Mouse (Mus musculus): ENCODE measurements around the gene Cables2.

Gene Cables2

GRCm38 (mm10) chr2:180273394-180274244 is at the start of gene Cables2:
Cables2 (minus strand) TSS chr2:180273496.
- DNase-seq (ENCODE audit: low spot score in 2 of 2): peak; percentile 91

DNA sequence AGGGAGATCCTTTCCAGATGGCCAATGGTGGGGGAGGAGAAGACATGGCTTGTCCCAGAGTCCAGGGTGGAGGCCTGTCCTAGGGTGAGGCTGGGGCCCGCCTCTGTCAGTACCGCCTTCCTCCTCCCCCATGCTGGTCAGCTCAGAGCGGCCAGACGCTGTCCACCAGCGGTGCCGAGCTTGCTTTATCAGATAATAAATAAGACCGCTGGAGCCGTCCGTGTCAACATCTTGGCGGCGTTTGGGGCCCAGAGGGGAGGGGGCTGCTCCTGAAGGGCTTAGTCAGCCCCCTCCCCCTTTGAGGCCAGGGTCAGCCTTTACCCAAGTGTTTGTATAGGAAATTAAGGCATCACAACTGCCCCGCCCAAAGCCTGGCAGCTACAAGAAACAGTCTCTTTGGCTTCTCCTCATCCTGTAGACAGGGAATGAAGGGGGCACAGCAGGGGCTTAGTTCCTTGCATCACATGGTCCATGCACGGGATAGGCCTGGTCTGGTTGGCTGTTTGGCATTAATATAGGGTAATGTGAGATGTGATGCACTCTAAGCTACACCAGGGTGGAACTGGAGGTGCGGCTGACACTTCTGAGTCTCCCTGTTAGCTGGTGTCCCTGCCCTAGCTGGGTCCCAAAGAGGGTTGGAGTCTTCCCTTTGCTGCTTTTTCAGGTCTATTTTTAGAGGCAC is 49.5 kb upstream of the Cables2 start:
- DNase-seq (ENCODE audit: low spot score in 2 of 2): no peak

DNA sequence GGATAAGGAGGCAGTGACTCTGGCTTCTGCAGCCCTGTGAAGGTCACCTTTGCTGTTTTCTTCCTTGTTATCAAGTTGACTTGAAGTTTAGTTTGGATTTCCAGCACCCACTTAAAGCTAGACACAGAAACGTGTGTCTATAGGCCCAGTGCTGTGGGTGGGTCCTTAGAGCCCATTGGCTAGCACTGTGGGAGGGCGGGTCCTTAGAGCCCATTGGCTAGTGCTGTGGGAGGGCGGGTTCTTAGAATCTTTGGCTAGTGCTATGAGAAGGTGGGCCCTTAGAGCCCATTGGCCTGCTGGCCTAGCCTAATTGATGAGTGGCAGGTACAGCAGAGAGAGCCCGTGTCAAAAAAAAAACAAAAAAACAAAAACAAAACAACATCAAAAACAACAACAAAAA is 46.9 kb upstream of the Cables2 start:
- DNase-seq (ENCODE audit: low spot score in 2 of 2): no peak

DNA sequence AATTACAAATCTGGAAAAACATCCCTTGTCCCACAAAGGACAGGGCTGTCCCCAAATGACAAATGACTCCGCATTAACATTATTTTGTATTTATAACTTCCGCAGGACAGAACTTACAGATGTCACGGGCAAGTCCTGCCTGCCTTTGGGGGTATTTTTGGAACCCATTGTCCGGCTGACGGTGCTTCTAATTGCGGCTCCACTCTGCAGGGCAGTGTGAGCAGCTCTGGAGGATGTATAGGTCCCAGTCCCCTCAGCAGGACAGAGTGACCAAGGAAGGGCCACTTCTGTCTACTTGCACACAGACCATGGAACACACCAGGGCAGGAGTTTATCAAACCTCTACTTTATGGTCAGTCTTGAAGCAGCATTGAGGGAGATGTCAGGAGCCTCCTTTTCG is 44.3 kb upstream of the Cables2 start:
- no peak for DNase-seq (ENCODE audit: low spot score in 2 of 2)

DNA sequence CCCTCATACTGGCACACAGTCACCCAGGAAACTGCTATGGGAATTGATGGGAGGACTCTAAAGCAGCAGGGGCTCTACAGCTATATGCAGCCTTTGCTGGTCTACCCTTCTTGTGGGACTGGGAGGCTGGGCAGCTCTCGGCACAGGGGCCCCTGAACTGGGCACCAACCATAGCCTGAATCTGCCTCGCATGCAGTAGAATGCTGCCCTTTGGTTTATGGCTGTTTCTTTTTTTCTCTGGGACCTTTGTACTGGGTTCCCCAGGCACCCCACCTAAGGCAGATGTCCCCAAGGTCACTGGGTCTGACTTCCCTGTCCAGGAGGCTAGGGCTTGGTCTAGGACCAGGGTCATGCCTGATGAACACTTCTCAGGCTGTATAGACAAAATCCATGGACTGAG is 41.0 kb upstream of the Cables2 start:
- no peak for DNase-seq (ENCODE audit: low spot score in 2 of 2)

- DNase-seq (ENCODE audit: low spot score in 2 of 2): no peak
Observed at GRCm38 (mm10) chr2:180311147-180311546, 37.9 kb upstream of the Cables2 start.

DNA sequence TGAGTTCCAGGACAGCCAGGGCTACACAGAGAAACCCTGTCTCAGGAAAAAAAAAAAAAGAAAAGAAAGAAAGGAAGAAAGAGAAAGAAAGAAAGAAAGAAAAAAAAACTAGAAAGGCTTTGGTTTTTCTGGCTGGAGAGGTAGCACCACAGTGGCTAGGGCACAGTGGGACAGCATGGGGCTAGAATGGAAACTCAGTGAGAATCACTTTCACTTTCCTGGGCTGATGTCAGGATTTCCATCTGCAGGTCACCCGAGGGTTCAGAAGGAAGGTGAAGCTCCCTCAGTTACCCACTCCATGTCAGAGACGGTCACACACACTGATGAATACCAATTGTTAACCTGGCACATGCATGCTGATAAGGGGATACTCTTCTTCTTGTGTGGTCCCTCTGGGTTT is 34.4 kb upstream of the Cables2 start:
- DNase-seq (ENCODE audit: low spot score in 2 of 2): no peak

GRCm38 (mm10) chr2:180306423-180307168 is 33.3 kb upstream of the Cables2 start:
- DNase-seq (ENCODE audit: low spot score in 2 of 2): peak in 1 of 2 experiments; percentile 11

GRCm38 (mm10) chr2:180306009-180306408 is 32.7 kb upstream of the Cables2 start:
- no peak for DNase-seq (ENCODE audit: low spot score in 2 of 2)

DNA sequence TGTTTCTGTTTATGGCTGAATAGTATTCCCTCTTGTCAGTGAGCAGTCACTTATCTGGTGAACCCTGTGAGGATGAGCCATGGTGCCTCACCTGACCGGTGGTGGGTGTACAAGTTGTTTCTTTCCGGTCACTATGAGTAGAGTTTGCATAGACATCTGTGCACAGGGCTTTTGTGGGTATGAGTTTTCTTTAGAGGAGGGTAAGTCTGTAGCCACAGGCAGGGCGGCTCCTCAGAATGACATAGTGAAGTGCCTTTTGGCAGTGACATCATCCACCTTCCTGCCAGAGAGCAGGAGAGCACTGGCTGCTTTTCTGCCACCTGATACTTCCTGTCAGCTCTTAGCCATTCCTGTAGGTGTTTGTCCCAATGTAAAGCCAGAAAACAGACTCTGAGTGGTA is 32.2 kb upstream of the Cables2 start:
- no peak for DNase-seq (ENCODE audit: low spot score in 2 of 2)

- no peak for DNase-seq (ENCODE audit: low spot score in 2 of 2)
Observed at GRCm38 (mm10) chr2:180304554-180304953, 31.3 kb upstream of the Cables2 start.

- no peak for DNase-seq (ENCODE audit: low spot score in 2 of 2)
Observed at GRCm38 (mm10) chr2:180303468-180303867, 30.2 kb upstream of the Cables2 start.

DNA sequence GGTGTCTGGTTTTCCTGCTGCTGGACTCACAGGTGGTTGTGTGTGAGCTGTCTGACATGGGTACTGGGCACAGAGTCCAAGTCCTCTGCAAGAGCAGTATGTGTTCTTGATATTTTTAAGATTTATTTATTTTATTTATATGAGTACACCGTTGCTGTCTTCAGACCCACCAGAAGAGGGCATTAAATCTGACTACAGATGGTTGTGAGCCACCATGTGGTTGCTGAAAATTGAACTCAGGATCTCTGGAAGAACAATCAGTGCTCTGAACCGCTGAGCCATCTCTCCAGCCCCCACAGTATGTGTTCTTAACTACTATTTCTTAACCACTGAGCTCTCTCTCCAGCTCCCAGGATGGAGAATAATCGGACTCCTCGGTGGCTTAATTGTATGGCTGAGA is 28.9 kb upstream of the Cables2 start:
- no peak for DNase-seq (ENCODE audit: low spot score in 2 of 2)

DNA sequence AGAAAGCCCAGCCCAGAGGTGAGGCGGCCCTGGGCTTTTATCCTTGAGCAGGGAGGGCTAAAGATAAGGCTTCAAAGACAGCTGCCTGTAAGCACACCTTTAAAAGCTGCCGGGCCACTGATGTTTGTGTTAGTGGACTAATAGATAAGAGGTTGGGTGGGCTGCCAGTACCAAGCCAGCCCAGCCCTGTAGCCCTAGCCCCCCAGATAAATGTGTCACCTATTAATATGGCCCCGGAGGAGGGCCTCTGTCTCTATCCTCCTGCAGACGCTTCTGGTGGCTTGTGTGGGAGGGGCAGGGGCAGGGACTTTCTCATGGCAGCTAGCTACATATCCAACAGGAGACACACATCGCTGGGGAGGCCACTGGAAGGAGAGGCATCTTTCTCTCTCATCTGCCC is 27.5 kb upstream of the Cables2 start:
- no peak for DNase-seq (ENCODE audit: low spot score in 2 of 2)

DNA sequence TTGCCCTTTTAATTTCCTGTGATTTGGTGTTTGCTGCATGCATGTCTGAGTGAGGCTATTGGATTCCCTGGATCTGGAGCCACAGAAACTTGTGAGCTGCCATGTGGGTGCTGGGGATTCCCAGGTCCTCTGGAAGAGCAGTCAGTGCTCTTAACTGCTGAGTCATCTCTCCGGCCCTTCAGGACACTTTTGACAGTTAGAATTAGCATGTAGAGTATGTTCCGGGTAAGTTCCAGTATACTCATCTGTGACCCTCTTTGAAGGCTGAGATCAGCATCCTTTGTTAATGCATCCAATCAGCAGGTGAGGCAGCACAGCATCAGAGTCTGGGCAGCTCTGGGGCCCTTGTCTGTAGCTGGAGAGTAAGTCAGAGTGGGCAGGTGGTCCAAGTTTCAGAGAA is 27.0 kb upstream of the Cables2 start:
- no peak for DNase-seq (ENCODE audit: low spot score in 2 of 2)

GRCm38 (mm10) chr2:180292906-180293305 is 19.6 kb upstream of the Cables2 start:
- no peak for DNase-seq (ENCODE audit: low spot score in 2 of 2)

DNA sequence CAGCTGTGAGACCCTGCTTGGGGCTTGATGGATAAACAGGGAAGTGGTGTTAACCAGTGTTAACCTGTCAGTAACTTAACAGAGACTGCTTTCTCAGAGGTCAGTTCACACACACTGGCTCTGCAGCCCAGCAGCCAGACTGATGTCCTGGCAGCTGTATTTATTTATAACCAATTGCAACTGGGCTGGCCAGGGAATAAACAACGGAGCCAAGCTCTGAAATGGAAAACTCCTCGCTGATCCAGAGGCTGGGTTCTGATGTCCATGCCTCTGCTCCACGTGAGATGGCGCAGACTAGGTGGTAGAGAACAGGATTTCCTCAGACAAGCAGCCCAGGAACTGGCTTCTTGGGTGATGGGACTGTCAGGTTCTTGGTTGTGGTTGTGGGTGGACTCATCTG is 18.7 kb upstream of the Cables2 start:
- no peak for DNase-seq (ENCODE audit: low spot score in 2 of 2)

GRCm38 (mm10) chr2:180291566-180291965 is 18.3 kb upstream of the Cables2 start:
- no peak for DNase-seq (ENCODE audit: low spot score in 2 of 2)

GRCm38 (mm10) chr2:180290503-180290902 is 17.2 kb upstream of the Cables2 start:
- DNase-seq (ENCODE audit: low spot score in 2 of 2): no peak

GRCm38 (mm10) chr2:180289440-180290108 is 16.3 kb upstream of the Cables2 start, which contains the start of gene Rbbp8nl:
Rbbp8nl (minus strand) TSS chr2:180289879.
- no peak for DNase-seq (ENCODE audit: low spot score in 2 of 2)

DNA sequence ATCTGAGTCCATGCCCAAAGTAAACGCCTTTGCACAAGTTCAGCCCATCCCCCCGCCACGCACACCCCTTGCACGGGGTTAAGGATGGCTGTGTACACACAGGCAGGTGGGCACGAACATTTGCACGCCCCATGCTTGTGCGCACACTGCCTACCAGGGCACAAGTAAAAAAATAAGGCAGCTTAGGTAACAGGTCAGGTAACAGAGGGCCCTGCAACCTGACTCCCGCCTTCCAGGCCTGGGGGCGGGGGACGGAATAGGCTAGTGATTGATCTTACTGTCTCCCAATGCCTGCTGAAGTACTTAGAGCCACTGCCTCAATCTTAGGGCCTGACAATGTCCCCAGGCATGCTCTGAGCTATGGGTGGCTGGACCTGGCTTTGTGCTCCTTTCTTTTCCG is 15.7 kb upstream of the Cables2 start:
- DNase-seq (ENCODE audit: low spot score in 2 of 2): no peak

DNA sequence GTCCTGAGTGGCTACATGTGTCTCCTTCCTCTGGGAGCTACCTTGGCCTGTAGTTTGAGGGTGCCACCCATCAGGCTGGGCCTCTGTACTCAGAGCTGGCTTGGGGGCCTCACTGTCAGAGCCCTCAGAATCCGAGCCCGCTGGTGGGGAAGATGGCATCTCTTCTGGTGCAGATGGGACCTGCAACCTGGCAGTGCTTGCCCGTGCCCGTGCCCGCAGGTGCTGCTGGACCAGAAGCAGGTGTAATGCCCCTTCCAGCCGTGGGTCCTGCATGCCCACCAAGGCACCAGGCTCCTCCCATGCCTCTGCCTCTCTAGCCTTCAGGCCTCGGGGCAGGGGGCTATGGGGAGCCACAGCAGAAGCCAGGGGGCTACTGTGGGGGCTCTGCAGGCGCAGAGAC is 6.0 kb upstream of the Cables2 start:
- no peak for DNase-seq (ENCODE audit: low spot score in 2 of 2)

Data from frontal cortex, postnatal 10 days (tissue).